ENCODE assay signal across 18 mouse cellular contexts in the genomic region with DNA sequence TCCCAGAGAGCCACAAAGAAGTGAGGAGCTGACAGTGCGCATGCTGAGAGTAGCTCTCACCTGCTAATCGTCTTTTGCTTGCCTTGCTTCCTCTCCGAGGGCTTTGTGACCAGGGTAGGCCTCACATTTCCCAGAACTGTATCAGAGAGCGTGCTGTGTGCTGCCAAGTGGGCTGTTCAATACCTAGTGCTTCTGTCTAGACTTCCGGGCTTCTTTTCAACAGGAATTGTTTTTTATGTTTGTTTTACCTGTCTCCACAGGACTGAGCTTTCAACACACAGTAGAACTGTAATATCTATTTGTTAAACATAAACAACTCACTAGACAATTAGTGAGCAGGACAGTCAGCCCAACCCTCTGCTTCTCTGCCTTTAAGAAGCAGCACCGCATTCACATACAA. TPM values are rescaled to one million over a fixed set of nuclear protein-coding genes. Genes with fewer than 3 reads are reported as not detected.
"Had no signal": no experiment of that assay in that cellular context is flagged by ENCODE, and none has a peak within 500 bp of the region (broad histone marks: within the 10 kb centered on the region; RNA-seq: fewer than 3 reads in every experiment).

No protein-coding gene starts in this region.

- DNase-seq: retina, postnatal 1 day; right cerebral cortex, adult 18-20 months; right cerebral cortex, postnatal 14 days; right cerebral cortex, postnatal 25 days; right cerebral cortex, postnatal 4 days; spleen, adult 18-20 months; thymus, adult 18-20 months; thymus, adult 2 months; thymus, postnatal 14 days; thymus, postnatal 25 days; thymus, postnatal 36 days; thymus, postnatal 4 days had no signal

- H3K4me3 ChIP-seq: neural tube, embryonic 12.5 days; neural tube, embryonic 13.5 days; neural tube, embryonic 15.5 days; stomach, embryonic 15.5 days had no signal

- H3K4me2 ChIP-seq: neural tube, embryonic 12.5 days; neural tube, embryonic 13.5 days; neural tube, embryonic 15.5 days; stomach, embryonic 15.5 days had no signal

- H3K27me3 ChIP-seq: neural tube, embryonic 12.5 days; neural tube, embryonic 13.5 days; neural tube, embryonic 15.5 days; stomach, embryonic 15.5 days had no signal

- H3K9me3 ChIP-seq: neural tube, embryonic 12.5 days; neural tube, embryonic 13.5 days; neural tube, embryonic 15.5 days; stomach, embryonic 15.5 days had no signal

- H3K36me3 ChIP-seq: neural tube, embryonic 12.5 days; neural tube, embryonic 13.5 days; neural tube, embryonic 15.5 days; stomach, embryonic 15.5 days had no signal

- H3K9ac ChIP-seq: neural tube, embryonic 12.5 days; neural tube, embryonic 13.5 days; neural tube, embryonic 15.5 days; stomach, embryonic 15.5 days had no signal

- H3K27ac ChIP-seq: neural tube, embryonic 12.5 days; neural tube, embryonic 13.5 days; neural tube, embryonic 15.5 days; stomach, embryonic 15.5 days had no signal

RNA-seq across cellular contexts. Expression of a gene that starts 42.0 kb away (rescaled TPM):
- polyA plus RNA-seq: neural tube, embryonic 13.5 days; neural tube, embryonic 14.5 days; testis, adult 2 months had no signal
